Mouse (Mus musculus): Measurements from ENCODE around the gene Nav2. TPM values are rescaled to one million over a fixed set of nuclear protein-coding genes. Genes with fewer than 3 reads are reported as not detected.

Nav2 gene
- polyA plus RNA-seq, 1 experiment: 38.5 TPM

DNA sequence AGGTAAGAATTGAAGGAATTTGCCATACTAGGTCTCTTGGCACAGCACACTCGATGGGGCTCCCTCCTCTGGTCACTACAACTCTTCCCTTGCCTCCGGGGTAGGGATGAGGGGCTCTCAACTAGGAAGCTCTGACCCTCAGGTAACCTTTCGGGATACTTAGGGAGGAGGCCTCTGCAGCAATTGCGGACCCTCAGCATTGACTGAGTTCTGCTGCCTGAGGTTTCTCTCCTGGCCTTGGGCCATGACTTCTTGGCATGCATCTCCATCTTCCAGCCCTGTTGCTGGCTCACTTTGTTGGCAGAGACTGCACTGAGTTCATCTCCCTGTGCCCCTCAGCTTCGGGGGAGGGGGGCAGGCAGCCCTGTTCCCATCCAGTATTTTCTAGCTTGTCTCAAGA, 650.4 kb downstream of the Nav2 start:
- H3K27ac ChIP-seq (ENCODE audit: insufficient read depth, low read length): peak overlapping the region; percentile 51
- TF ChIP-seq POLR2A (IDR thresholded peaks at IDR 0.05; ENCODE audit: extremely low read depth, insufficient read depth, low read length) (no peak), CTCF (IDR thresholded peaks at IDR 0.05; ENCODE audit: extremely low read depth, insufficient read depth, low read length) (no peak)
- peaks cover 10% of the 10 kb centered on the region for H3K4me1 ChIP-seq (ENCODE audit: control insufficient read depth, insufficient read depth, low read length)
- H3K4me3 ChIP-seq (ENCODE audit: insufficient read depth, low read length): no peak overlapping the region

DNA sequence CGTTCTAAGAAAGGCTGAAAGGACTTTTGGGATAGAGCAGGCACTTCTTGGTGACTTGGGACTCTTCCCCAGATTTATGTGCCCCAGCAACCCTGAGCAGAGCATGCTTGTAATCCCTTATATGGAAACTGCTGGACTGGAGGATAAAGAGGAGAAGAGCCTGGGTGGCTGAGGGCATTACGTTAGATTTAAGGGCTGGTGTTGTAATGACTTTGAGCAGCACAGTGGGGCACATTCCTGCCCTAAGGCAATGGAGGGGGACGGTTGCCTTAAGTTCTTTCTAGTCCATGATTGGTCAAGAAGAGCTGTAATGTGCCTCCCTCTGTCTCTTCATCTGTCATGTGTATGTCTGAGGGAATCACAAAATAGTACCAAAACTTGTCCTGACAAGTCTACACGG, 651.5 kb downstream of the Nav2 start:
- no peak overlapping the region for H3K4me3 ChIP-seq (ENCODE audit: insufficient read depth, low read length)
- no peak overlapping the region for H3K27ac ChIP-seq (ENCODE audit: insufficient read depth, low read length)
- H3K4me1 ChIP-seq (ENCODE audit: control insufficient read depth, insufficient read depth, low read length): peaks cover 10% of the 10 kb centered on the region
- TF ChIP-seq POLR2A (IDR thresholded peaks at IDR 0.05; ENCODE audit: extremely low read depth, insufficient read depth, low read length): no peak

DNA sequence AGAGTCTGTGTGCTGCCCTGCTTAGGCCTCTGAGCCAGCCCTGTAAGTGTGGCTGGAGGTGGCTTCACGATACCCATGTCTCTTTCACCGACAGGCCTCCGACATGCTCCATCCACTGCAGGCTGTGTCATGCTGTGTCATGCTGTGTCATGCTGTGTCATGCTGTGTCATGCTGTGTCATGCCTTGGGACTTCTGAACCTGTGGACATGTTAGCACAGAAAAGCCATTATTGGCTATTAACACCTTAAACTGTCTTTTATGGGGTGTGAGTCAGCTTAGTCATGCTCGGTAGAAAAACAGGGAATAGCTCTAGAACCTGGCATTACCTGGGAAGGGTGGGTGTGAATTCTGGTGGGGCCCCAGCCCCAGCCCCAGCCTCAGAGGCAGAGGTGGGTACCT, 653.9 kb downstream of the Nav2 start:
- TF ChIP-seq CTCF (IDR thresholded peaks at IDR 0.05; ENCODE audit: extremely low read depth, insufficient read depth, low read length) (no peak), POLR2A (IDR thresholded peaks at IDR 0.05; ENCODE audit: extremely low read depth, insufficient read depth, low read length) (no peak)
- peak overlapping the region; percentile 27 for H3K27ac ChIP-seq (ENCODE audit: insufficient read depth, low read length)
- H3K4me1 ChIP-seq (ENCODE audit: control insufficient read depth, insufficient read depth, low read length): peaks cover 16% of the 10 kb centered on the region
- H3K4me3 ChIP-seq (ENCODE audit: insufficient read depth, low read length): no peak overlapping the region

DNA sequence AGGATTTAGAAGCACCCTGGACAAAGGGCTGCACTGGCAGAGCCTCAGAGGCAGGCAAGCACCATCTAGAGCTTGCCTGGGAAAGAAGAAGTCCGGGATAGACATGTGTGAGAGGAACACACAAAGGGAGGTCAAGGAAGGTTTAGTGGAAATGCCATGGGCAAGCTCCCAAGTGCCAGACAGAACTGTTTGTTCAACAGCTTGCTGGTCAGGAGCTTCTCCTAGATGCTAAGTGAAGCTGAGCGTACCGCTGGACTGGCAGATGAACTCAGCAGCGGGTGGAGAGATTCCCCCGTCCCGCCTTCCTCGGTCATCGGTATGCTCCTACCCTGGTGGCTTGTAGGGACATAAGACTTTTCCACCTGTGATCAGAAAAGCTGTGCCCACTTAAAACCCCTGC, 654.3 kb downstream of the Nav2 start:
- H3K4me1 ChIP-seq (ENCODE audit: control insufficient read depth, insufficient read depth, low read length): peaks cover 16% of the 10 kb centered on the region
- no peak for TF ChIP-seq POLR2A (IDR thresholded peaks at IDR 0.05; ENCODE audit: extremely low read depth, insufficient read depth, low read length)
- TF ChIP-seq CTCF (IDR thresholded peaks at IDR 0.05; ENCODE audit: extremely low read depth, insufficient read depth, low read length): no peak
- peak overlapping the region; percentile 27 for H3K27ac ChIP-seq (ENCODE audit: insufficient read depth, low read length)
- H3K4me3 ChIP-seq (ENCODE audit: insufficient read depth, low read length): no peak overlapping the region

DNA sequence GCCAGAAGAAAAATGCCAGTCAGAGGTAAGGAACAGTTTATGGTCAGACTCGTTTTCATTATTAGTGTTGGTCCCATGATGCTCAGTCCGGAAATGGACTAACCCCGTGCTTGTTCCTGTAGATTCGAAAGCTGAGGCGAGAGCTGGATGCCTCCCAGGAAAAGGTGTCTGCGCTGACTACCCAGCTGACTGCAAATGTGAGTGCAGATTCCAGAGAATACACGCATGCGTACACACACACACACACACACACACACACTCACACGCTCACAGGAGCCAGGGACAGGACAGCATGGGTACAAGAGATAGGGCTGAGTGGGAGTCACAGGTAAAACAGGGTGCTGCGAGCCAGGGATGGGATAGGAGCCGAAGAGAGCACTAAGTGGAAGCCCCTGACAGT, 656.6 kb downstream of the Nav2 start:
- TF ChIP-seq CTCF (IDR thresholded peaks at IDR 0.05; ENCODE audit: extremely low read depth, insufficient read depth, low read length) (no peak), POLR2A (IDR thresholded peaks at IDR 0.05; ENCODE audit: extremely low read depth, insufficient read depth, low read length) (no peak)
- peak overlapping the region; percentile 69; the same call in 1 of the 2 replicates for H3K27ac ChIP-seq (ENCODE audit: insufficient read depth, low read length)

DNA sequence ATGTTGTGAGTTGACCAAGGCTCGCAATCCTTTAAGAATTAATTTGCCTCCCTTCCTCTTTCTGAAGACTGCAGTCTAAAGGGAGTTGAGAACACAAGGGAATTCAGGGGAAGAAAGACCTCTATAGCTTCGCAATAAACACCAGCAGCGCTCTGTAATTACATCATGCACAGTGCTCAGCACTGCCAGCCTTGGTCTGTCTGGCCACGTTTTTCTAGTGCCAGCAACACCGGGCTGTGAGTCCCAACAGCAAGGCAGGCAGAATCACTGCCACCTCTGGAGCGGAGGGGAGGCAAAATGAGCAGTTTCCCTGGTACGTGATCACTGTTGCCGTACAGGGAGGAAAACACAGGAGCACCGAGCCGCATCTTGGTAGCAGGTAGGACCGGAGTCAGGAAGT, 657.3 kb downstream of the Nav2 start:
- TF ChIP-seq CTCF (IDR thresholded peaks at IDR 0.05; ENCODE audit: extremely low read depth, insufficient read depth, low read length) (no peak), POLR2A (IDR thresholded peaks at IDR 0.05; ENCODE audit: extremely low read depth, insufficient read depth, low read length) (no peak)
- Histone ChIP-seq H3K4me1 (ENCODE audit: control insufficient read depth, insufficient read depth, low read length) (peaks cover 13% of the 10 kb centered on the region), H3K4me3 (ENCODE audit: insufficient read depth, low read length) (no peak overlapping the region), H3K27ac (ENCODE audit: insufficient read depth, low read length) (peak overlapping the region; percentile 69)

More for the DNA sequence above, 656.6 kb downstream of the Nav2 start:
- no peak overlapping the region for H3K4me3 ChIP-seq (ENCODE audit: insufficient read depth, low read length)
- peaks cover 13% of the 10 kb centered on the region for H3K4me1 ChIP-seq (ENCODE audit: control insufficient read depth, insufficient read depth, low read length)

DNA sequence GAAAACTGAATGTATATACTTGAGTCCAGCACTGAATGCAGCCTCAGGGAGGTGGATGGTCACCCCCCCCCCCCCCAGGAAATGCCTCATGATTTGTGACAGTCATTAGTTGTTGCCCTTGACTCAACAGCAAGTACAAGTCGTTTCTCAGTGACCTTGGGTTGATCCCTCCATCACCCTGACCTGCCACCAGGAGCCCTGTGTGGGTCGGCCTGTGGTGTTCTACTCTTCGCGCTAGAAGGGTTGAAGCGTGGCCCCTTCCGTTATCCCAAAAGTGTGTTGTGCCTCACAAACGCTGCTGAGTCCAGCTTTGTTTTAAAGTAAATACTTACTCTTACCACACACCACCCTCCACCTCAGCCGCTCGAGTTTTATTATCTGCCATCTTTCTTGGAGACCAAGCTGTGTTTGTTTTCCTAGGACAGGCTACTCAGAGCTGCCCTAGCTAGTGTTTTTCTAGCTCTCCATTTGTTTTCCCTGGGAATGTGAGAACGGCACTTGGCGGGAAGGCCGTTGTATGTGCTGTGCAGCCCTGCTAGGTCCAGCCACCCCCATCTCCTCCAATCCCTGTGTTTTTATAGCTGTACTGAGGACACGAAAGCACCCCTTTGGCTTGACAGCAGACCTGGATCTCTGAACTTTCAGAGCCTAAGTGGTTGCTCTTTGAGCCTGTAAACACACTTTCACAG, 659.0 kb downstream of the Nav2 start:
- Histone ChIP-seq H3K27ac (ENCODE audit: insufficient read depth, low read length) (no peak overlapping the region), H3K4me3 (ENCODE audit: insufficient read depth, low read length) (no peak overlapping the region), H3K4me1 (ENCODE audit: control insufficient read depth, insufficient read depth, low read length) (peaks cover 11% of the 10 kb centered on the region)
- TF ChIP-seq POLR2A (IDR thresholded peaks at IDR 0.05; ENCODE audit: extremely low read depth, insufficient read depth, low read length) (no peak), CTCF (IDR thresholded peaks at IDR 0.05; ENCODE audit: extremely low read depth, insufficient read depth, low read length) (no peak)

DNA sequence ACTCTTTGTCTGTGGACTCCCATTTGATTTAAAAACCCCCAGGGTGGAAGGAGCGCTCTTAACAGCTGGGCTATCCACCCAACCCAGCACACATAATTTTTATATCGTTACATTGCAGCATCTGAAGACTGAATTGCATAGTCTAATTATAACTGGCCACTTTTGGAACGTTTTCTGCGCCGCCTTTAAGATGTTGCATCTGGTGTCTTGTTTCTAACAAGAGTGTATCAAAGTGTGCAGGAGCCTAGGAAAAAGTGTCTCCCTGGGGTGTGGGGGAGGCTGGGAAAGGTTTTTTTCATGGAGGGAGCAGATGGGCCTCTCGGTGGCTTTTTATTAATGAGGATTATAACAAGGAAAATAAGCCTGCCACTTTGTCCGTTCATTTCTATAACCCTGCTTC, 661.1 kb downstream of the Nav2 start:
- H3K4me3 ChIP-seq (ENCODE audit: insufficient read depth, low read length): no peak overlapping the region
- TF ChIP-seq CTCF (IDR thresholded peaks at IDR 0.05; ENCODE audit: extremely low read depth, insufficient read depth, low read length): no peak
- TF ChIP-seq POLR2A (IDR thresholded peaks at IDR 0.05; ENCODE audit: extremely low read depth, insufficient read depth, low read length): no peak
- H3K4me1 ChIP-seq (ENCODE audit: control insufficient read depth, insufficient read depth, low read length): peaks cover 12% of the 10 kb centered on the region
- H3K27ac ChIP-seq (ENCODE audit: insufficient read depth, low read length): peak overlapping the region; percentile 48; the same call in 1 of the 2 replicates

DNA sequence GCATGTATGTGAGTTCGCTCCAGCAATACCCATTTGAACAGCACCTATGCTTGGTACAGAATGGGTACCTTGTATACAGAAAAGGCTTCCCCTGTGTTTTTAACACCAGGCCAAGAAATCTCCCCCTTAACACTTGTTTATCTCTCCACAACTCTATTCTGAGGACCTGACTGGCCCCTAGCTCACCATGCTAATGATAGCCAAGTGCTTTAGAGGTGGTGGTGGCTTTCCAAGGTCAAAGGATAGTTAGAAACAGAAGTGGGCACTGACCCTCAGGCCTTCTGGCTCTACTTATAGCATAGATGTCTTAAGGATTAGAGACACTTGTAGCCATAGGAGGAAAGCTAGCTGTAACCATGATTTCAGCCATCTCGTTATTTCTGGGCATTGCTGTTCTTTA, 663.1 kb downstream of the Nav2 start:
- no peak overlapping the region for H3K4me3 ChIP-seq (ENCODE audit: insufficient read depth, low read length)
- H3K27ac ChIP-seq (ENCODE audit: insufficient read depth, low read length): no peak overlapping the region

DNA sequence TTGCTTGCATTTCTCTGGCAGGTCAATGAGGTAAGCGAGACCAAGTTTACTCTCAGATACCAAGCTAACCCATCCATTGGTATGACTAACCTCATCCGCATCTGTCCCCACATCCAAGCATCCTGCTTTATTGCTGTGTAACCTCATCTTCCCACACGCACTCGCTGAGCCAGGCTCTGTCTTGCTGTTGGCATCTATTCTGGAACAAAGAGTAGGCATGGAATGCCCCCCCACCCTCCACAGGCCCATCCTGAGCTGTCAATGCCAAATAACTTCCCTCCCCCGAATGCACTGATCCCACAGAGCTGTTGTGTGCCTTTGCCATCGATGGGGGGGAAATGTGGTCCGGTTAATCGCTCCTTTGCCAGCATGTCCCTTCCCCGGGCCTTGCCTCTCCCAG, 666.7 kb downstream of the Nav2 start:
- Histone ChIP-seq H3K27ac (ENCODE audit: insufficient read depth, low read length) (peak overlapping the region; percentile 24; the same call in 1 of the 2 replicates), H3K4me1 (ENCODE audit: control insufficient read depth, insufficient read depth, low read length) (peaks cover 5% of the 10 kb centered on the region), H3K4me3 (ENCODE audit: insufficient read depth, low read length) (no peak overlapping the region)
- TF ChIP-seq POLR2A (IDR thresholded peaks at IDR 0.05; ENCODE audit: extremely low read depth, insufficient read depth, low read length): no peak
- no peak for TF ChIP-seq CTCF (IDR thresholded peaks at IDR 0.05; ENCODE audit: extremely low read depth, insufficient read depth, low read length)

More for the DNA sequence above, 663.1 kb downstream of the Nav2 start:
- peaks cover 6% of the 10 kb centered on the region; the same call in 1 of the 2 replicates for H3K4me1 ChIP-seq (ENCODE audit: control insufficient read depth, insufficient read depth, low read length)
- TF ChIP-seq POLR2A (IDR thresholded peaks at IDR 0.05; ENCODE audit: extremely low read depth, insufficient read depth, low read length) (no peak), CTCF (IDR thresholded peaks at IDR 0.05; ENCODE audit: extremely low read depth, insufficient read depth, low read length) (no peak)

All from cortical plate, adult 2 months (tissue).